Mouse (Mus musculus): Measurements from ENCODE around the gene Rcl1.

The Rcl1 gene

DNA sequence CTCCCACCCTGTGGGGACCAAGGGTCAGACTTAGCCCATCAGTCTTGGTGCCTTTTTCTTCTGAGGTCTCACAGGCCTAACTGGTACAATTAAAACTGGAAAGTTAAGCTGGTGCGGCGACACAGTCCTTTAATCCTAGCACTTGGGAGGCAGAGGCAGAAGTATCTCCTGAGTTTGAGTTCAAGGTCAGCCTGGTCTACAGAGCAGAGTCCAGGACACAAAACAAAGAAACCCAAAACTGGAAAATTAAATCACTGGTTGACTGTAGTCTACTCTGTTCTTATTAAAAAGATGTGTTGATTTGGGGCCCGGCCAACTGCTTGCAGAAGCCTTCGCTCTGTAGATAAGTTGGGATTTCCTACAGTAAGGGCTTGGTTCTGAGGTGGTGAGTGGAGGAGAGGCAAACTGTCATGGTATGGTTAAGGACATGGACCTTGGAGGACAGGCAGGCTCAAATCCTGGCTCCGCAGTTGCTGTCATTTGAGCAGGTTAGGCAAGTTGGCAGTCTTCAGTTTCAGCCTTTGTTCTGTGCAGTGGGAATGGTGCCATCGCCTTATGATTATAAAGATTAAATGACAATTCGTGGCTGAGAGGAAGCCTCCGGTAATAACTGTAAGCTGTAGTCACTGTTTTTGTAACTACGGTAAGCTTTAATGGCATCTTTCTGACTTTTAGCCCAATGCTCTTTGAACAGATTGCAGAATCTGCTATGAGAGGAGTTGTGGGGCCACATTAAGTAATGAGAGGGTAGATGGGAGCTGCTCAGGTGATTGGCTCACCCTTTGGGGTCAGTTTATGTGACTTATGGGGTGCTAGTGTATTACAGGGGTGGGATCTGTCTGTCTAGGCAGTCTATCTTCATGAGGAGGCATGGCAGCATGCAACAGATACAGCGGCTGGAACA, 12.8 kb downstream of the Rcl1 start:
- no peak for DNase-seq (ENCODE audit: low read depth, low spot score)

GRCm38 (mm10) chr19:29116796-29117195, 15.6 kb downstream of the Rcl1 start:
- no peak for DNase-seq (ENCODE audit: low read depth, low spot score)

DNA sequence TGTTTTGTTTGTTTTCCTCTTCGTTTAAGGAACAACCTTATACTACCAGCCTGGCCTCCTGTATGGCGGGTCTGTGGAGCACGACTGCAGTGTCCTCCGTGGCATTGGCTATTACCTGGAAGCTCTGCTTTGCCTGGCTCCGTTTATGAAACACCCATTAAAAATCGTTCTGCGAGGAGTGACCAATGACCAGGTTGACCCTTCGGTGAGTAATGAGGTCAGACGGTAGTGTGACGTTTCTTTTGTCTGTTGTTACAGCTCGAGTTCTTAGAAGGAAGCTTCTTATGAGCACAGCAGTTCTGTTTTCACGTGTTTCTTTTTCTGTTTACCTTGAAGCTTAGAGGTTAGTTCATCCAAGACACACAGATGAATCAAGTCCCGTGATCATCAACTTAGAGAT, 17.0 kb downstream of the Rcl1 start:
- DNase-seq (ENCODE audit: low read depth, low spot score), result no peak

DNA sequence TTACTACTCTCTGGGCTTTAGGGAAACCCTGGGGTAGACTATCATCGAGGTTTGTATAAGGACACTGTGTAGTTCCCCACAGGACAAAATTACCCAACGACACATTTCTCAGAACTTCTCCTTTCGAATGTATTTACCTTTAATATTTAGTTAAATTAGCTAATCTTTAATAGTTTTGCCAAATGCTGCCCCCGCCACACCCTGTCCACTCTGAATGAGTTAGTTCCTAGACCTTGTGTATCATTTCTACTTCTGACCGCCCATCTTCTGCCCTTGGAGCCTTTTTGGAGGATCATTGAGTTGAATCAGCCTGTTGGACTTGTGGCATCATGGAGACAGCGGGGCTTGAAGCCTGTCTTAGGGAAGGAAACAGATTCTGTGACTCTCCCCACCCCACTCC, 19.1 kb downstream of the Rcl1 start:
- DNase-seq (ENCODE audit: low read depth, low spot score), result no peak

DNA sequence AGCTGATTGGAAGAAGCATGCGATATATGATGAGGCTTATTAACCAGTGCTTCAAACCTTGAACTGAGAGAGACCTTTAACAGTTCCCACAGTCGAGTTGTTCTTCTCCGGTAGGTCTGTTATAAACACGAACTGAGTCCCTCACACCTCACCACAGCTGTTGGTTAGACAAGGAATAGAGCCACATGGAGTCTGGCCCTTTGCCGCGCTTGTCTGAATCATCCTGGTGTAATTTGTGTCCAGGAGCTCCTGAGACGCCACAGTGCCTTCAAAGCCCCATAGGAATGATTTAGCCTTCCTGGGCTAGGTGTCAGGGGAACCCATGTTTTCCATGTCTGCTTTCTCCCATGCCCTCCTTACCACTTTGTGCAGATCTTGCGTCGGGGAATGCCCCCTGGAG, 20.2 kb downstream of the Rcl1 start:
- no peak for DNase-seq (ENCODE audit: low read depth, low spot score)

- DNase-seq (ENCODE audit: low read depth, low spot score), result peak; percentile 79
Observed at GRCm38 (mm10) chr19:29124886-29125585, 23.9 kb downstream of the Rcl1 start.

DNA sequence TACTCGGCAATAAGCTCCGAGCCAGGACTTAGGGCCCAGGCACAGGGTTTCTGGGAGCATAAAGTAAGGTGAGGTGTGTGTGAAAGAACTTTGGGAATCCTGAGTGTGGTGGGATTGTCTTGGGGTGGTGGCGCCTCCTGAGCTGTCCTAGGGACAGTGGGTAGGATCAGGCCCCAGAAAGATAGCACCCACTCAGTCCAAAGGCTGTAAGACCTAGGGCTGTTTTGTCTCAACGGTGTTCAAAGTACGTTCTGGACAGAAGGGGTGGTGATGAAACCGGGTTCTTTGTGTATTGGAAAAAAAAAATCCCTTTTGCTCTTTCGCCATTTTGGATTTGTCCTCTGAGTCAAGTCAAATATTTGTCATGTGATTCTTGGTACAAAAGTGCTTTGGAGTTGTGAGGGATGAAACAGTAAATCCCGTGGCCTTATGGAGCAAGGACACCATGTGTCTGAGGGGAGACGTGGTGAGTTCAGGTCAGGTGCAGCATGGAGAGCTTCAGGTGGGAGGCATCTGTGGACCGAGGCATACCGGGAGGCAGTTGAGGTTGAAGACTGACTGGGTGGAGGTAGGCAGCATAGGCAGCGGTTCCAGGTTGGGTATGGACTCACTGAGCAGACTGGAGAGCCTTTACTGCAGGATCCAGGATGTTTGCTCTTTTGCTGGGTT, 25.3 kb downstream of the Rcl1 start:
- no peak for DNase-seq (ENCODE audit: low read depth, low spot score)

DNA sequence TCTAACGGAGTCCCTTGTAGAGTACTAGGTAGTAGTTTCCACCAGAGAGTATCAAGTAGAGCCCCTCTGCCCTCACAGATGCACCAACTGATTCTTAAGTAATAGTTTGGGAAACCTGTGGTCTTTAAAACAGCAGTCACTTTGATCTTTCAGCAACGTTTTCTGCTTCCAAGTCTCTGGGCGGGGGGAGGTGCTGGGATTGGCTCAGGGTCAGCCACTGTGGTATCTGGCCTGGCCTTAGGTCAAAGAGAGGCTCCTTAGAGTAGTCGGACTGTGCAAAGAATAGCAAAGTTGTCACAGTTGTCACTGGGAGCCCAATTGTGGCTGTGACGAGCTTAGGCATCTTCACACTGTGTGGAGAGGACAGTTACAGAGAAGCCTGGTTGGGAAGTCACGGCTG, 26.2 kb downstream of the Rcl1 start:
- no peak for DNase-seq (ENCODE audit: low read depth, low spot score)

DNA sequence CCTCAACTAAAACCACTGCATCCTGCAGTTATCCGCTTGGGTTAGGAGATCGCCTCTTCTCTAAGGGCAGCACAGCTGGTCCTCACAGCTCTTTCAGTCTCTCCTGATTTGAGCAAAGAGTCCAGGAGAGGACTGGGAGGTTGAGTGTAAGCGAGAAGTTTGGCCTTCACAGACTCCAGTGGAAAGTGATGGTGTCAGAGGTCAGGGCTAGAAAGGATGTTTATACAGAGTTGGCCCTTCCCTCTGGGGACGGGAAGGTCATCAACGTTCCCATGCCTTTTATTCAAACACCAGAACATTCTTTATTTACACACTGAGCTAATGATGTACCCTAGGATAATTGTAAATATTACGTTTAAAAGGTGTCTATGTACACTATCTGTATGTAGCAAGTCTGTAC, 27.0 kb downstream of the Rcl1 start:
- no peak for DNase-seq (ENCODE audit: low read depth, low spot score)

- no peak for DNase-seq (ENCODE audit: low read depth, low spot score)
Observed at GRCm38 (mm10) chr19:29129551-29129950, 28.4 kb downstream of the Rcl1 start.

DNA sequence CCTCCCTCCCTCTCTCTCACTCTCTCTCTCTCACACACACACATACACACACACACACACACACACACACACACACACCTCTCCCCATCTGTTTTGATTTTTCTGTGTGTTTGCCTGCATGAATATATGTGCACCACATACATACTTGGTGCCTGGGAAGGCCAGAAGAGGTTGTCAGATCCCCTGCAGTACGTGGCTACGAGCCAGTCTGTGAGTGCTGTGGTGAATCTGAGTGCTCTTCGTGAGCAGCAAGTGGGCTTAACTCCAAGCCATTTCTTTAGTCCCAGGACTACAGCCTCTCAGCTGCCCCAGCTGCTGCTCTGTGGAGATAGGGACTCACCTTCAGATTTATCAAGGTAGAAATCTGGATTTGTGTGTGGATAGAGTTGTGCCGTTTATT, 30.0 kb downstream of the Rcl1 start:
- no peak for DNase-seq (ENCODE audit: low read depth, low spot score)

- DNase-seq (ENCODE audit: low read depth, low spot score), result no peak
Observed at GRCm38 (mm10) chr19:29134293-29134692, 33.1 kb downstream of the Rcl1 start.

DNA sequence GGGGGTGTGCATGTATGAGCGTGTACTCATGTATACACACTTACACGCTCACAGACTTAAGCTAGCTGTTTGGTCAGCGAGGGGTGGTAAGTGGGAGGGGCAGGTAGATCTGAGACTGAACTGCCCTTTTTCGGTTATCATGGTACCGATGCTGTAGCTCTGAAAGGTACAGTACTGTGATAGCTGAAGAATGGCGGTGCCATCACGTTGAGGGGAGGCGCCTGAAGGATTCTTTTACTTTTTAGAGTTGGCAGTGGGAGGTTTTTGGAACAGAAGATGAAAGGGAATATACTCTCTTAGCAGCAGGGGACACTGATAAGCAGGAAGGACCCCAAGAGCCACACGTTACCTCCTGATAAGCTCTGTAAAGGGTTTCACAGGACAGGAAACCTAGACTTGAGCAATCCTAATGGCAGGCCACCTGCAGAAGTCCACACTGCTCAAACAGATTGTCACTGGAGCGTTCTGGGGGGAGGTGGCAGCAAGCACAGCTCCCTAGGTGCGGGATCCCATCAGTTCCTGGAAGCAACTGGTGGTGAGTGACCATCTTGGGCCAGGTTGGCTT, 34.1 kb downstream of the Rcl1 start:
- DNase-seq (ENCODE audit: low read depth, low spot score), result no peak

GRCm38 (mm10) chr19:29138546-29139270, 37.5 kb downstream of the Rcl1 start:
- DNase-seq (ENCODE audit: low read depth, low spot score), result no peak

GRCm38 (mm10) chr19:29139699-29140456, 38.7 kb downstream of the Rcl1 start:
- DNase-seq (ENCODE audit: low read depth, low spot score), result no peak

DNA sequence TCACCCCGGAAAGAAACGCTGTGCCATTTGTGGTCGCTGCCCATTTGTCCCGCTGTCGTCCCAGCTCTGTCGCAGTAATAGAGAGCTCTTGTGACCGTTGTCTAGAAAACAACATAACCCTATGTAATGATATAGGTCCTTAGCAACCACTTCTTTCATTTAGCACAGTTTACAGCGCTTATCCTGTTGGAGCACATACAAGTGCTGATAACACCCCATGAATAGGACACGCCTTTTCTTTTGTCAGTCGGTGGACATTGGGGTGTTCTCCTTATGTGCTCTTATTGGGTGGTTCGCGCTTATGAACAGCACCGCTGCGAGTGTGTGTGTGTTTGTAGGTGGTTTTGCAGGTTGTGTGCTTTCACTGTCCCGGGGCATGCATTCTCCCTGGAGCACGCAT, 39.8 kb downstream of the Rcl1 start:
- DNase-seq (ENCODE audit: low read depth, low spot score), result no peak

DNA sequence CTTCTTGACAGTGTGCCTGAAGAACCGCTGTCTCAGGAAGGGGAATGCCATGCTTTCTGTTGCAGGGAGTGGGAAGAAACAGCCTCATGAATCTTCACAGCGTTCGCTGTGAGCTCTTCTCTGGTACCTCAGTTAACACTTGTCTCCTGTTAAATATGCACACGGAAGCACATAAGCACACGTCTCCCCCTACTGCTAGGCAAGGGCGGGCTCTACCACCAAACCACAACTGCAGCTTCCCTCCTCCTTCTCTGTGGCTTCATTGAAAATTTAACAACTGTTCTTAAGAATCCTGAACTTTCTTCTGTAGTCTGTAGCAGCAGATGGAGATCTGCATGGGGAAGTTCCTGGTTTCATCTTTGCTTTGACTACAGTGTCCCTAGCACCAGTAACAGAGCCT, 41.1 kb downstream of the Rcl1 start:
- no peak for DNase-seq (ENCODE audit: low read depth, low spot score)

DNA sequence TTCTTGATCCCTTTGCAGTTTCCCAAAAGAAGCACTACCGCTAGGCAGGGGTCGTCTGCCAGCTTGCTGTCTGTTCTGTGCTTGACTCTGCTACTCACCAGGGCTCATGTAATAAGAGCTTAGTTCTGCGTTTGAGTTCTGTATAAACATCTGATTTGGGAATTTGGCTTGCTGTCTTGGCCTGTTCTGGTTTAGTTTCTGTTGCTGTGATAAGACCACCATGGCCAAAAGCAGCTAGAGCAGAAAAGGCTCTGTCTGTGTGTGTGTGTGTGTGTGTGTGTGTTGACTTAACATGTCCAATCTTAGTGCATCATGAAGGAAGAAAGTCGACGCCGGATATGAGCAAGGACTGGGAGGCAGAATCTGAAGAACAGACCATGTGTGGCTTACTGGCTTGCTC, 44.2 kb downstream of the Rcl1 start:
- DNase-seq (ENCODE audit: low read depth, low spot score), result no peak

DNA sequence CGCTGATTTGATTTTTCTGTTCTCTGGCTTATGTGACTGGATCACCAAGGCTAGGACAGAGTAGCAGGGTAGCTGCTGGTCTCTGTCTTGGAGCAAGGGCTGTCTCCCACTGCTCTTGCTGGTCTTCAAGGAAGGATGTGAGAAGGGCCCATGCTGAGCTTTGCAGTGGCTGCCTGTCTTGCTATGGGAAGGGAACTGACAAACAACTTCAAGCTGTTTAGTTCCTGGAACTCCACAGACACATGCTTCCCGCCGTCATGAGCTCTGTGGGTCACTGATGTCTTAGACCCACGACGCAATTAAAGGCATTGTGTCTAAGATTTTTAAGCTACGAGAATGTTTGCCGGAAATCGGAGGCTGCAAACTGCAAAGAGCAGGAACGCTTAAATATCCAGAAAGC, 45.6 kb downstream of the Rcl1 start:
- DNase-seq (ENCODE audit: low read depth, low spot score), result no peak

DNA sequence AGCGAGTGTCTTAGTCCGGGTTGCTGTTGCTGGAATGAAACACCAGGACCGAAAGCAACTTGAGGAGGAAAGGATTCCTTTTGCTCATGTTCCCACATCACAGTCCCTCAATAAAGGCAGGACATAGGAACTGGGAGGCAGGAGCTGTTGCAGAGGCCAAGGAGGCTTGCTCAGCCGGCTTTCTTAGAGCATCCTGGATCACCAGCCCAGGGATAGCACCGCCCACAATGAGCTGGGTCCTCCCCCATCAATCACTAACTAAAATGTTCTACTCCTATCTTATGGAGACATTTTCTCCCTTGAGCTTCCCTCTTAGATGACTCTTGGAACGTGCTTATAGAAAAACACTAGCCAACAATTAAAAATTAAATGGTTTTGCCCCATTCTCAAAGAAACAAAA, 48.4 kb downstream of the Rcl1 start:
- peak; percentile 37 for DNase-seq (ENCODE audit: low read depth, low spot score)

DNA sequence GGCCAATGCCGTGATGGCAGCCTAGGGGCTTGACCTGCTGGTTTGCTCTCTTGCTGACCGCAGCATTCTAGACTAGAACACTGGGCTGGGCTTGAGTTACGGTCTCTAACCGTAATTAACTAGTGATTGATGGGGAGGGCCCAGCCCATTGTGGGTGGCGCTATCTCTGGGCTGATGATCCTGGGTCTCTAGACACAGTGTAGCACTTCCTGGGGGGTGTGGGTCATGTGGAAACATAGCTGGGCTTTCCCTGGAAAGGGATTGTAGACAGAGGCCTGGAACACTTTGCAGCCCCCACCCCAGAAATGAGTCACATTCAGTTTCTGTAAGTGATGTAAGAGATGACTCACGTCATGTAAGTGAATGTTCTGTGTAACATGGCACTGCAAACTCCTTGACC, 48.9 kb downstream of the Rcl1 start:
- DNase-seq (ENCODE audit: low read depth, low spot score), result peak; percentile 37

Measured in ZHBTc4 (cell line).